20 mouse cellular contexts compared by ENCODE assay signal in the genomic region with DNA sequence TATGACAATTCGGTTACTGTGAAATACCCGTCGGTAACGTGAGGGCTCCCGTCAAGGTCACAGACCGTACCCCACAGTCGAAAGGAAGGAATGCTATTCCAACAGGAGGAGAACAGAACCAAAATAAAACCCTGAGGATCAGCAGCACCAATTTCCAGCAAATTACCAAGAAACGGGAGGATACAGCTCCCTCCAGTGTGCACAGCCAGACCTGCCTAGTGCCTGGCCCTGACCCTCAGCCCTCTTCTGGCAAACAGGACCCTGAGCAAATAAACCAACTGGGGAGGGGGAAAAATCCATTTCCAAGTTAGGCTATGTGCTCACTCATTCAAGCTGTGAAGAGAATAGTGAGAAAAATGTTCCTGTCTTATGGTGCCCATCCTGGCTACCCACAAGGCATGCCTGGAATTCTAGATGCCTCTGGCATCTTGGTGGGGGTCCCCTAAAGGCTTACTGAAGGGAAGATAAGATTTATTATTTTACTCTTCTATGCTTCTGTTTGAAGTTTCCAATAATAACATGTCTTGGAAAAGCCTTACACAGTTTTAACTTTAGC. TPM values are rescaled to one million over a fixed set of nuclear protein-coding genes. Genes with fewer than 3 reads are reported as not detected.
DNase-seq lines count a peak whose midpoint lies in the region; ATAC-seq and TF ChIP-seq lines count a peak whose summit lies in the region.
"Had no signal": no experiment of that assay in that cellular context is flagged by ENCODE, and none has a peak within 500 bp of the region (broad histone marks: within the 10 kb centered on the region; RNA-seq: fewer than 3 reads in every experiment).

No protein-coding gene starts in this region.

- no peak for TF ChIP-seq POLR2A in lung, adult 2 months (IDR thresholded peaks at IDR 0.05; ENCODE audit: borderline replicate concordance, extremely low read depth, low read depth, low read length)

- H3K4me3 ChIP-seq in kidney, embryonic 15.5 days (replicated peaks): no peak overlapping the region
- H3K4me3 ChIP-seq in lung, embryonic 14.5 days (ENCODE audit: low read depth, low read length): no peak overlapping the region
- H3K4me3 ChIP-seq in lung, adult 2 months (replicated peaks; ENCODE audit: extremely low read depth, low read depth, low read length): no peak overlapping the region
- no peak overlapping the region for H3K4me3 ChIP-seq in liver, embryonic 15.5 days (replicated peaks)
- H3K4me3 ChIP-seq: hindbrain, embryonic 15.5 days; intestine, embryonic 15.5 days; left cerebral cortex, adult 2 months; megakaryocyte, embryonic 14.5 days had no signal

- peaks cover 12% of the 10 kb centered on the region for H3K4me1 ChIP-seq in kidney, embryonic 15.5 days
- no peaks in the 10 kb centered on the region for H3K4me1 ChIP-seq in lung, embryonic 14.5 days (ENCODE audit: insufficient read depth)
- no peaks in the 10 kb centered on the region for H3K4me1 ChIP-seq in lung, adult 2 months (ENCODE audit: control insufficient read depth, insufficient read depth, low read length)
- H3K4me1 ChIP-seq in liver, embryonic 15.5 days (replicated peaks): no peaks in the 10 kb centered on the region
- H3K4me1 ChIP-seq: hindbrain, embryonic 15.5 days; intestine, embryonic 15.5 days; megakaryocyte, embryonic 14.5 days had no signal

- peak; percentile 9; the same call in 1 of the 2 replicates for TF ChIP-seq CTCF in lung, embryonic 14.5 days (IDR thresholded peaks at IDR 0.05; ENCODE audit: low read depth)
- no peak for TF ChIP-seq CTCF in lung, adult 2 months (IDR thresholded peaks at IDR 0.05; ENCODE audit: insufficient read depth, low read length)

- H3K27me3 ChIP-seq in kidney, embryonic 15.5 days: no peaks in the 10 kb centered on the region
- H3K27me3 ChIP-seq in lung, embryonic 14.5 days (ENCODE audit: insufficient read depth, low read length): no peaks in the 10 kb centered on the region
- no peaks in the 10 kb centered on the region for H3K27me3 ChIP-seq in liver, embryonic 15.5 days
- H3K27me3 ChIP-seq: hindbrain, embryonic 15.5 days; intestine, embryonic 15.5 days had no signal

- no peaks in the 10 kb centered on the region for H3K36me3 ChIP-seq in kidney, embryonic 15.5 days
- H3K36me3 ChIP-seq in lung, embryonic 14.5 days (ENCODE audit: insufficient read depth): no peaks in the 10 kb centered on the region
- H3K36me3 ChIP-seq in liver, embryonic 15.5 days (replicated peaks): no peaks in the 10 kb centered on the region
- H3K36me3 ChIP-seq: hindbrain, embryonic 15.5 days; intestine, embryonic 15.5 days had no signal

- peak overlapping the region; percentile 69 for H3K27ac ChIP-seq in kidney, embryonic 15.5 days
- H3K27ac ChIP-seq in lung, embryonic 14.5 days (ENCODE audit: low read depth): no peak overlapping the region
- no peak overlapping the region for H3K27ac ChIP-seq in liver, embryonic 15.5 days (replicated peaks)
- H3K27ac ChIP-seq: hindbrain, embryonic 15.5 days; intestine, embryonic 15.5 days; left cerebral cortex, adult 2 months; stomach, postnatal 0 days had no signal

- no peak for DNase-seq in frontal cortex, postnatal 36 days (ENCODE audit: low spot score in 2 of 2)
- DNase-seq in kidney, adult 9 months: no peak
- DNase-seq in lung, embryonic 14.5 days: no peak
- DNase-seq in lung, adult 2 months: no peak
- DNase-seq in thymus, adult 18-20 months: no peak
- DNase-seq: adrenal gland, postnatal 25 days; cerebellum, adult 11 months; cerebellum, postnatal 10 days; heart, postnatal 4 days; lung, postnatal 14 days; right cerebral cortex, postnatal 4 days had no signal

- ATAC-seq in frontal cortex, adult (ENCODE audit: low TSS enrichment): peak; percentile 41; the same call in 1 of the 2 replicates
- ATAC-seq in kidney, embryonic 15.5 days (replicated peaks; ENCODE audit: low FRiP score): no peak; the same call in 1 of the 2 replicates
- ATAC-seq in lung, embryonic 14.5 days (ENCODE audit: insufficient read depth): no peak
- ATAC-seq in liver, embryonic 15.5 days (ENCODE audit: insufficient read depth): no peak
- ATAC-seq: forebrain, embryonic 16.5 days; intestine, embryonic 15.5 days had no signal

- H3K9ac ChIP-seq in kidney, embryonic 15.5 days: no peak overlapping the region
- H3K9ac ChIP-seq in lung, embryonic 14.5 days: no peak overlapping the region
- H3K9ac ChIP-seq in liver, embryonic 15.5 days: no peak overlapping the region
- H3K9ac ChIP-seq: hindbrain, embryonic 15.5 days; intestine, embryonic 15.5 days had no signal

- 59% methylated on average over 8 of the region's 8 CpGs for WGBS in kidney, embryonic 15.5 days
- WGBS in lung, embryonic 14.5 days: 49% methylated on average over 8 of the region's 8 CpGs
- 63% methylated on average over 8 of the region's 8 CpGs for WGBS in lung, adult 2 months
- 69% methylated on average over 8 of the region's 8 CpGs for WGBS in liver, embryonic 15.5 days (ENCODE audit: insufficient replicate concordance)

- H3K9me3 ChIP-seq in kidney, embryonic 15.5 days (replicated peaks): no peaks in the 10 kb centered on the region
- H3K9me3 ChIP-seq in lung, embryonic 14.5 days (ENCODE audit: low read depth, low read length): no peaks in the 10 kb centered on the region
- no peaks in the 10 kb centered on the region for H3K9me3 ChIP-seq in liver, embryonic 15.5 days (replicated peaks)
- H3K9me3 ChIP-seq: hindbrain, embryonic 15.5 days; intestine, embryonic 15.5 days had no signal

- H3K4me2 ChIP-seq in kidney, embryonic 15.5 days: peak overlapping the region; percentile 38; the same call in 1 of the 2 replicates
- no peak overlapping the region for H3K4me2 ChIP-seq in lung, embryonic 14.5 days
- H3K4me2 ChIP-seq in liver, embryonic 15.5 days: peak overlapping the region; percentile 33
- H3K4me2 ChIP-seq: hindbrain, embryonic 15.5 days had no signal

RNA-seq across cellular contexts. Expression of a gene that starts 16.2 kb away (rescaled TPM):
- 77.8 and 84.1 TPM in 2 replicates for polyA plus RNA-seq in kidney, embryonic 15.5 days (2015; fragmentation: Nextera tagmentation; extraction: Ambion mirVana)
- polyA plus RNA-seq in lung, embryonic 14.5 days (2014; fragmentation: Nextera tagmentation; extraction: Ambion mirVana): 73.5 and 74.9 TPM in 2 replicates
- 23.4 and 26.1 TPM in 2 replicates for polyA plus RNA-seq in lung, adult 2 months (2012; rRNA removed)
- polyA plus RNA-seq in liver, embryonic 15.5 days (2015; fragmentation: Nextera tagmentation; extraction: Ambion mirVana): 5.2 and 5.7 TPM in 2 replicates

RNA-seq across cellular contexts. Expression of a gene that starts 57.0 kb away (rescaled TPM):
- 10.2 and 11.7 TPM in 2 replicates for polyA plus RNA-seq in kidney, embryonic 15.5 days (2015; fragmentation: Nextera tagmentation; extraction: Ambion mirVana)
- polyA plus RNA-seq in lung, embryonic 14.5 days (2014; fragmentation: Nextera tagmentation; extraction: Ambion mirVana): 3.4 and 4.3 TPM in 2 replicates
- 38.8 and 52.6 TPM in 2 replicates for polyA plus RNA-seq in lung, adult 2 months (2012; rRNA removed)
- 0.55 and 0.78 TPM in 2 replicates for polyA plus RNA-seq in liver, embryonic 15.5 days (2015; fragmentation: Nextera tagmentation; extraction: Ambion mirVana)
